20 mouse cellular contexts compared by ENCODE assay signal in the genomic region with DNA sequence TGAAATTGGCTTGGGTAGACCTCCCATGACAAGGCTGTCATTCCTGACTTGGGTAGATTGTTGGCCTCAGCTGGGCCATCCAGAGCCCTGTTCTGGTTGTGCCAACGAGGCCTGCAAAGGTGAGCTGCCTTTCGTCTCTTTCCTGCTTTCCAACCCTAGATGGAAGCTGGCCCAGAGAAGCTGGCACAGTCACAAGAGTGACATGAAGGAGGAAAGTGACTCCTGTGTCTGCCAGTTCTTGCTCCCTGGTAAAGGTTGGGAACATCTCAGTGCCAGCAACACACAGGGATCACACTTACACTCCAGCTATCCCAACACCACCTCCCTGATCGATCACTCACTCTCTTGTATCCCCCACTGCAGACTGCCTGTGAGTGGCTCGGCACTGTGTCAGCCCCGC. TPM values are rescaled to one million over a fixed set of nuclear protein-coding genes. Genes with fewer than 3 reads are reported as not detected.
DNase-seq lines count a peak whose midpoint lies in the region; TF ChIP-seq lines count a peak whose summit lies in the region.
"Had no signal": no experiment of that assay in that cellular context is flagged by ENCODE, and none has a peak within 500 bp of the region (broad histone marks: within the 10 kb centered on the region; RNA-seq: fewer than 3 reads in every experiment).

No protein-coding gene starts in this region.

- 20% methylated on average over 5 of the region's 5 CpGs for WGBS in cerebellum, adult 2 months

- H3K27me3 ChIP-seq in cerebellum, adult 2 months (ENCODE audit: control insufficient read depth, insufficient read depth, low read length) = no peaks in the 10 kb centered on the region
- H3K27me3 ChIP-seq: embryonic facial prominence, embryonic 12.5 days had no signal

- TF ChIP-seq CTCF in cerebellum, adult 2 months (IDR thresholded peaks at IDR 0.05; ENCODE audit: borderline replicate concordance, insufficient read depth, low read depth, low read length) = no peak
- no peak for TF ChIP-seq CTCF in layer of hippocampus, adult 2 months (conservative IDR thresholded peaks at IDR 0.05)

- no peak overlapping the region for H3K27ac ChIP-seq in cerebellum, adult 2 months (ENCODE audit: insufficient read depth, low read length)
- H3K27ac ChIP-seq in layer of hippocampus, adult 2 months = peak overlapping the region; percentile 84
- H3K27ac ChIP-seq: embryonic facial prominence, embryonic 12.5 days; forebrain, embryonic 12.5 days; heart, adult 2 months; heart, embryonic 15.5 days; hindbrain, embryonic 13.5 days; hindbrain, postnatal 0 days had no signal

- no peak for TF ChIP-seq POLR2A in cerebellum, adult 2 months (IDR thresholded peaks at IDR 0.05; ENCODE audit: borderline replicate concordance, insufficient read depth, low read length)

- no peak overlapping the region for H3K4me3 ChIP-seq in cerebellum, adult 2 months (replicated peaks; ENCODE audit: insufficient read depth, low read depth, low read length)
- no peak overlapping the region for H3K4me3 ChIP-seq in layer of hippocampus, adult 2 months
- H3K4me3 ChIP-seq: embryonic facial prominence, embryonic 12.5 days; forebrain, embryonic 12.5 days; heart, adult 2 months; heart, embryonic 15.5 days; hindbrain, embryonic 13.5 days had no signal

- peaks cover 32% of the 10 kb centered on the region for H3K4me1 ChIP-seq in cerebellum, adult 2 months (ENCODE audit: control insufficient read depth, insufficient read depth, low read length)

- DNase-seq in cerebellum, adult 2 months = peak; percentile 71 to 78
- no peak for DNase-seq in cerebellum, adult 11 months
- no peak for DNase-seq in layer of hippocampus, adult 2 months (ENCODE audit: low spot score in 2 of 2)
- DNase-seq in layer of hippocampus, postnatal 10 days (ENCODE audit: low spot score in 2 of 2) = no peak
- DNase-seq in brain, adult 2 months (ENCODE audit: low read depth, low spot score) = peak; percentile 64
- DNase-seq in cerebellum, postnatal 10 days = peak; percentile 84 to 87
- no peak for DNase-seq in lung, postnatal 14 days
- no peak for DNase-seq in adrenal gland, adult 18-20 months (ENCODE audit: low spot score in 2 of 2)
- DNase-seq: adrenal gland, adult 8-10 months; adrenal gland, postnatal 36 days; forebrain, postnatal 0 days; gastrocnemius, postnatal 14 days; heart, adult 2 months; heart, postnatal 14 days; kidney, adult 18-20 months had no signal

RNA-seq across cellular contexts. Expression of a gene that starts 7.4 kb away (rescaled TPM):
- 41.9 and 43.9 TPM in 2 replicates for polyA plus RNA-seq in cerebellum, adult 2 months (2012; rRNA removed)
- 10 to 100 TPM; 34.7 to 45.9 TPM for total RNA-seq in layer of hippocampus, adult 2 months (2021)
- 10 to 100 TPM; 43.0 to 44.5 TPM for total RNA-seq in layer of hippocampus, postnatal 10 days (2021)
- total RNA-seq in adrenal gland, adult 18-20 months (2021) = 10 to 100 TPM; 32.3 to 33.3 TPM

RNA-seq across cellular contexts. Expression of a gene that starts 36.8 kb away (rescaled TPM):
- polyA plus RNA-seq in cerebellum, adult 2 months (2012; rRNA removed) = 116 and 141 TPM in 2 replicates
- 100 to 1,000 TPM; 244 to 257 TPM for total RNA-seq in layer of hippocampus, adult 2 months (2021)
- 100 to 1,000 TPM in 1 of 2 experiments, 10 to 100 TPM in 1; 96.2 to 102 TPM for total RNA-seq in layer of hippocampus, postnatal 10 days (2021)
- total RNA-seq in adrenal gland, adult 18-20 months (2021) = 10 to 100 TPM; 16.5 to 31.7 TPM

Comparison
In these comparisons a context has a peak if more than half of its experiments do, and no peak if none do; other contexts are left out.
1. DNase-seq: peak in cerebellum, adult 2 months (2 of 2), brain, adult 2 months (single experiment) and cerebellum, postnatal 10 days (2 of 2); none in cerebellum, adult 11 months (single experiment), layer of hippocampus, adult 2 months (0 of 2), layer of hippocampus, postnatal 10 days (0 of 2), lung, postnatal 14 days (single experiment) and adrenal gland, adult 18-20 months (0 of 2).